Mouse (Mus musculus): ENCODE data around the gene Gnat1.

- no peak for TF ChIP-seq EP300 (IDR thresholded peaks at IDR 0.05; ENCODE audit: low read depth)
- no peak for TF ChIP-seq CTCF (IDR thresholded peaks at IDR 0.05; ENCODE audit: low read depth)
These were observed 29.3 kb downstream of the Gnat1 start for GRCm38 (mm10) chr9:107650225-107650624.

Measured in liver, postnatal 0 days (tissue).